Mouse (Mus musculus): ENCODE measurements around the gene Alk.

- TF ChIP-seq CTCF (IDR thresholded peaks at IDR 0.05; ENCODE audit: control insufficient read depth, insufficient read depth, insufficient read length) (no peak), MAX (IDR thresholded peaks at IDR 0.05) (no peak)
Measured at GRCm38 (mm10) chr17:71995539-71995938, 608.9 kb downstream of the Alk start.

Measured in C2C12 (cell line).